Mouse (Mus musculus) forebrain, embryonic 13.5 days (tissue): ENCODE data around the gene Doc2b. TPM values are rescaled to one million over a fixed set of nuclear protein-coding genes. Genes with fewer than 3 reads are reported as not detected.

Source experiments
- ATAC-seq: fragments of 200-750 bp; cut with Nextera tagmentation; 2 replicates; pipeline ENCODE4 v1.8.0; 2017
- H3K27ac ChIP-seq: fragments of 300-500 bp; sonication (generic); 2 replicates; pipeline ENCODE4 v1.5.1; 2015; ENCODE audit warnings: inconsistent platforms, mild to moderate bottlenecking, moderate library complexity
- H3K27me3 ChIP-seq: fragments of 300-500 bp; sonication (generic); 2 replicates; pipeline ENCODE4 v1.6.1; 2015; ENCODE audit warnings: mild to moderate bottlenecking, inconsistent platforms
- H3K36me3 ChIP-seq: fragments of 300-500 bp; sonication (generic); 2 replicates; pipeline ENCODE4 v1.6.1; 2015; ENCODE audit warnings: mild to moderate bottlenecking, inconsistent platforms; ENCODE audit not compliant: poor library complexity, severe bottlenecking
- H3K4me1 ChIP-seq: fragments of 300-500 bp; sonication (generic); 2 replicates; pipeline ENCODE4 v1.6.1; 2015; ENCODE audit warnings: inconsistent platforms
- H3K4me2 ChIP-seq: fragments of 300-500 bp; sonication (generic); 2 replicates; pipeline ENCODE4 v1.6.1; 2015; ENCODE audit warnings: inconsistent platforms, mild to moderate bottlenecking, moderate library complexity
- H3K4me3 ChIP-seq: fragments of 300-500 bp; sonication (generic); 2 replicates; pipeline ENCODE4 v1.5.1; 2015; ENCODE audit warnings: mild to moderate bottlenecking, inconsistent platforms
- H3K9ac ChIP-seq: fragments of 300-500 bp; sonication (generic); 2 replicates; pipeline ENCODE4 v1.6.1; 2015; ENCODE audit warnings: mild to moderate bottlenecking, inconsistent platforms
- H3K9me3 ChIP-seq: fragments of 300-500 bp; sonication (generic); replicated peaks from 2 replicates; pipeline ENCODE4 v1.6.1; 2016; ENCODE audit warnings: inconsistent platforms
- WGBS: fragments of 180-500 bp; shearing (Covaris S2); methylation state at CpG from one replicate; pipeline ENCODE4 v1.1.7; 2015; 5-methylcytosine and 5-hydroxymethylcytosine counted together
- polyA plus RNA-seq: library from polyadenylated mRNA; unstranded; fragments of >200 nt; fragmentation: Nextera tagmentation; extraction: Ambion mirVana; gene quantifications from 2 replicates; pipeline ENCODE4 v1.2.1, GENCODE M21; 2015

Gene Doc2b
- polyA plus RNA-seq, 1 experiment from 2014 or later = 0.92 TPM

DNA sequence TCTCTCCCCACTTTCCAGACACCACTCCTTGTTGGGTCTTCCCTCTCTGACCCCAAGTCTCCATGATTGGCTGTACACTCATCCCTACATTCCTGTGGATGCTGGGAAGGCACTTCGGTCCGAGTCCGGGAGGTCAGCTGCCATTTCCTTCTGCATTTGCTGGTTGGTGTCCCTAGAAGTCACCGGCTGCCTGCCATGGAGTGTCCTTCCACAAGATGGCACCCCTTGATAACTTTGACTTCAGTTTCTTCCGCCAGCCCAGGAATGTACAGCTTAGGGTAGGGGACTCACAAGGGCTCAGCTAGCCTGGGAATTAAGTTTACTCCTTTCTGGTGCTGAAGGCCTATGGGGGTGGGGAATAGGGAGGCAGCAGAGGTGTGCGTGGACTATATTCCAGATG is 13.9 kb downstream of the Doc2b start:
- peaks cover 2% of the 10 kb centered on the region for H3K27me3 ChIP-seq
- H3K4me1 ChIP-seq = no peaks in the 10 kb centered on the region
- WGBS = 23% methylated on average over 6 of the region's 6 CpGs
- H3K27ac ChIP-seq = no peak overlapping the region
- no peaks in the 10 kb centered on the region for H3K9me3 ChIP-seq
- no peaks in the 10 kb centered on the region for H3K36me3 ChIP-seq
- no peak overlapping the region for H3K4me3 ChIP-seq
- ATAC-seq = peak; percentile 68
- no peak overlapping the region for H3K4me2 ChIP-seq
- no peak overlapping the region for H3K9ac ChIP-seq

DNA sequence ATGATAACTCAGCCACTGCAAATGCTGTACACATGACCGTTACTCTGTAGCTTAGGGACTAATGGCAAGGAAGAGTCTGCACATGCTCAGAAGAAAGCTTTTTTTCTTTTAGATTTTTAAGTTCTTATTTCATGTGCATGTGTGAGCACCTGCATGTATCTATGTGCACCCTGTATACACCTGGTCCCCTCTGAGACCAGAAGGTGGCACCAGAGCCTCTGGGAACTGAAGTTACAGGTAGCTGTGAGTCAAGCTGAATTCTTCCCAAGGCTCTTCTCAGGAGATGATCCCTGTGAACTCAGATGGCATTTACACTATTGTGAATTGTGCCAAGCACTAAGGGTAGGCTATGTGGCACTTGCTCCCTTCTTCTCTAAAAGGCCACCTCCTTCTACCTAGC is 19.9 kb downstream of the Doc2b start:
- no peak for ATAC-seq
- no peak overlapping the region for H3K4me2 ChIP-seq
- H3K4me1 ChIP-seq = no peaks in the 10 kb centered on the region
- H3K27ac ChIP-seq = no peak overlapping the region
- H3K4me3 ChIP-seq = no peak overlapping the region
- no peak overlapping the region for H3K9ac ChIP-seq
- peaks cover 4% of the 10 kb centered on the region for H3K27me3 ChIP-seq
- WGBS = 90% methylated on average over 1 of the region's 1 CpGs
- no peaks in the 10 kb centered on the region for H3K9me3 ChIP-seq
- H3K36me3 ChIP-seq = no peaks in the 10 kb centered on the region

DNA sequence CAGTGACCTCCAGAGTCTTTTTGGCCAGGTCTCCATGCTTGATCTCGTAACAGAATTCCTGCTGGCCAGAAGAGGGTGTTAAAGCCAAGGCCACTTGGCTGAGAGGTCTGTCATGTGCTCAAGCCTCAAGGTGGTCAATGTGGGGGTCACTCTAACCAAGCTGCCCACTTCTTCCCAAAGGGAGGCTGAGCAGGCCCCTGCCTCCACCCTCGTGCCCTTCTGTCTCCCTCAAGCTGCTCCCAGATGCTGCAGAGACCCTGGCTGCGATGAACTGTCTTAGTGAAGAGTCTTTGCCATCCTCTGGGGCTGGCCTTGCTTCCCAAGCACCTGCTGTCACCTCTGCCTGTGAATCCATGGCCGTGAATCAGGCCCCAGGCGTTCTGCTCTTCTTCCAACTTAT is 23.3 kb downstream of the Doc2b start:
- no peak overlapping the region for H3K27ac ChIP-seq
- H3K4me3 ChIP-seq = no peak overlapping the region
- H3K36me3 ChIP-seq = peaks cover 5% of the 10 kb centered on the region
- H3K4me1 ChIP-seq = 0 out of 2 replicates have a peak, but pooled peaks cover 6% of the 10 kb centered on the region
- 81% methylated on average over 5 of the region's 5 CpGs for WGBS
- no peaks in the 10 kb centered on the region for H3K9me3 ChIP-seq
- no peak overlapping the region for H3K4me2 ChIP-seq
- H3K27me3 ChIP-seq = peaks cover 4% of the 10 kb centered on the region
- no peak overlapping the region for H3K9ac ChIP-seq
- no peak for ATAC-seq

DNA sequence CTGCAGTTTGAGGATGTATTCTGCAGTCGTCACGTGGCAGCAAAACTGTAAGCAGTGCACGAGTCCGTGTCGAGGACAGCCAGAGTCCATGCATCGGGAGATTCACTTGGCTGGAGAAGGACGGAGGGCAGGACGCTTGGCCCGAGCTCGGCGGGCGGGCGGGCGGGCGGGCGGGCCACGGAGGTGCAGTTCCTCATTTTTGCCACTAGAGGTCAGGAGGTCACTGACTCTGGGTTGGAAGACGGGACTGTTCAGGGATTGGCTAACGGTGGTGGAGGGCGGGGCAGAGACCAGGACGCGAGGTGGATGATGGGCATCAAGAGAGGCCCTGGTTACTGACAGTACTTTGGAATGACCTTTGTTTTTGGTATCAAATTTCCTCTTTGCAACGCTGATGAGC is 26.6 kb downstream of the Doc2b start:
- Histone ChIP-seq H3K4me1 (0 out of 2 replicates have a peak, but pooled peaks cover 6% of the 10 kb centered on the region), H3K36me3 (peaks cover 38% of the 10 kb centered on the region), H3K9ac (no peak overlapping the region), H3K4me3 (no peak overlapping the region), H3K27ac (no peak overlapping the region), H3K9me3 (no peaks in the 10 kb centered on the region), H3K4me2 (peak overlapping the region; percentile 24), H3K27me3 (no peaks in the 10 kb centered on the region)
- 1% methylated on average over 23 of the region's 23 CpGs for WGBS
- ATAC-seq = peak; percentile 91

DNA sequence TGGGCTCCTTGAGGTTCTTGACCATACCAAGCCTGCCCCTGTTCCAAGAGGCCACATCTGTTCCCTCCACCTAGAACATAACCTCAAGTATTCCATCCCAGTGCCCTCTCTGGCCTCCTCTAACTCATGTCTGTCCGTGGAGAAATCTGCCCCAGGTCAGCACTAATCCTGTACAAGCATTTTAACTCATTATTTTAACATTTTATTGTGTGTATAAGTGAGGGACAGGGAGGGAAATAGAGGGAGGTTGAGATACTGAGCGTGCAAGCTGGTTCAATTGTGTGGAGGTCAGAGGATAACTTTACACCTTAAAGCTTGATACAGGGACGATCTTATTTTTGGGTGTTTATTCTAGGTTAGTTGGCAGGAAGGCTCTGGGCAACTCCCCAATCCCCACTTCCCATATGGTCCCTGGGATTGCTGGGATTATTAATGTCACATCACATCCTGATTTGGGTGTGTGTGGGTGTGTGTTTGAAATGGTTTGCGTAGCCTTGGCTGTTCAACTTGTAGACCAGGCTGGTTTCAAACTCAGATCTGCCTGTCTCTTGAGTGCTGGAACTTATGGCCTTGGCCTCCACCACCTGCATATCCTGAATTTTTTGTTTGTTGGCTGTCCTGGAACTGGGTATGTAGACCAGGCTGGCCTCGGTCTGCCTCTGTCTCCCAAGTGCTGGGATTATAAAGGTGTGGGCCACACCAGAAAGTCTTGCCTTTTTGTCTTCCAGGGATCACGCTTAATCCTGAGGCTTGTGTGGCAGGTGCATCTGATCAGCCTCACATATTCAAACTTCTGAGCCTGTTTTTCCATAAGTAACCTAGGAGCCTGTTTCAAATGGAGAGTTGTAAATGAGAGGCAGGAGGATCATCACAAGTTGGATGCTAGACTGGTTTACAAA is 27.5 kb downstream of the Doc2b start:
- Histone ChIP-seq H3K4me2 (peak overlapping the region; percentile 24; the same call in 1 of the 2 replicates), H3K4me1 (0 out of 2 replicates have a peak, but pooled peaks cover 6% of the 10 kb centered on the region), H3K4me3 (no peak overlapping the region), H3K9me3 (no peaks in the 10 kb centered on the region), H3K36me3 (peaks cover 45% of the 10 kb centered on the region), H3K9ac (no peak overlapping the region), H3K27ac (no peak overlapping the region), H3K27me3 (no peaks in the 10 kb centered on the region)
- 54% methylated on average over 6 of the region's 6 CpGs for WGBS
- 0 out of 2 replicates have a peak, but pooled peaks have one; percentile 22 for ATAC-seq

DNA sequence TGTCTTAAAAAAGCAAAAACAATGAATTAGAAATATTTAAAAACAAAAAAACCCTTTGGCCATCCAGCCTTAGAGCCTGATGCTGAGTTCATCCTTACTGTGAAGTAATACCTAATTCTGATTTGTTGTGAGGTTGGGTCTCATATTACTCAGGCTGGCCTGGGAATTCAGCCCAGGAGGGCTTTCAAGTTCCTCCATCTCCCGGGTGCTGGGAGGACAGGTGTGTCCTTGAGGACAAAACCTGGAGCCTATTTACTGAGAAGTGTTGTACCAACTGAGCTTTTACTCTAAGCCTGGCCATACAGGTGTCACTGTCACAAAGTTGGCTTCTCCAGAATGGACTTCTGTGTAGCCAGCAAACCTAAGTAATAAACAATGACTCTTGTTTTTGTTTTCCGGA is 28.8 kb downstream of the Doc2b start:
- Histone ChIP-seq H3K4me2 (no peak overlapping the region), H3K4me1 (0 out of 2 replicates have a peak, but pooled peaks cover 6% of the 10 kb centered on the region), H3K9me3 (no peaks in the 10 kb centered on the region), H3K27ac (no peak overlapping the region), H3K4me3 (no peak overlapping the region), H3K9ac (no peak overlapping the region), H3K36me3 (peaks cover 54% of the 10 kb centered on the region), H3K27me3 (no peaks in the 10 kb centered on the region)
- no peak for ATAC-seq
- whole genome bisulfite sequencing = 63% methylated on average over 2 of the region's 2 CpGs

DNA sequence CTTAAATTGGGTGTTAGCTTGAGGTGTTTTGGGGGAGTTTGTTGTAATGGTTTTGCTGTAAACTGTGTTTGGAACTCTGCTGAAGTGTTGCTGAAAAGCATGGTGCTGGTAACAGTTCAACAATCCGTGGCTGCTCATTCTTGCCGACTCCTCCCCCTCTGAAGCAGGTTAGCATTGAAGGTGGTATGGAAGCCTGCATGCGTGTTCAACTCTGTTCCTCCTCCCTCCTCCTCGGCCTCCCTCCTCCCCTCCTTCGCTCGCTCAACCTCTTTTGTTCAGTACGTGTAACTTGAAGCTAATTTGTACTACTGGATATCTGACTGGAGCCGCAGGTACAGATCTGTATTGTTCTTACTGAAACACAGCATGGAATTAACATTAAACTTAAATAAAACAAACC is 30.7 kb downstream of the Doc2b start:
- H3K4me2 ChIP-seq = no peak overlapping the region
- H3K27ac ChIP-seq = no peak overlapping the region
- H3K4me1 ChIP-seq = 0 out of 2 replicates have a peak, but pooled peaks cover 6% of the 10 kb centered on the region
- H3K27me3 ChIP-seq = no peaks in the 10 kb centered on the region
- H3K4me3 ChIP-seq = no peak overlapping the region
- no peaks in the 10 kb centered on the region for H3K9me3 ChIP-seq
- no peak for ATAC-seq
- no peak overlapping the region for H3K9ac ChIP-seq
- peaks cover 72% of the 10 kb centered on the region for H3K36me3 ChIP-seq
- WGBS = 77% methylated on average over 8 of the region's 8 CpGs

DNA sequence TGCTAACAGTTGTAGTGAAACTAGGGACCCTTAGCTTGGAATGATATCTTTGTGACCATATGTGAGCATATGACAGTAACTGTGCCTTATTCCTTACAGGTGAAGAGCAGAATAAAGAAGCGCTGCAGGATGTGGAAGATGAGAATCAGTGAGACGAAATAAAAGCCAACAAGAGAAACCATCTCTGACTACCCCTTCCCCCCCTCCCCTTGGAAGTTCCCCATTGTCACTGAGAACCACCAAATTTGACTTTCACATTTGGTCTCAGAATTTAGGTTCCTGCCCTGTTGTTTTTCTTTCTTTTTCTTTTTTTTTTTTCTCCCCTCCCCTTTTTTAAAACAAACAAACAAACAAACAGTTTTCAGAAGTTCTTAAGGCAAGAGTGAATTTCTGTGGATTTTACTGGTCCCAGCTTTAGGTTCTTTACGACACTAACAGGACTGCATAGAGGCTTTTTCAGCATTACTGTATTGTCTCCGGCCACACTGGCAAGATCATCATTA is 31.3 kb downstream of the Doc2b start:
- Histone ChIP-seq H3K4me1 (0 out of 2 replicates have a peak, but pooled peaks cover 6% of the 10 kb centered on the region), H3K9ac (no peak overlapping the region), H3K27me3 (no peaks in the 10 kb centered on the region), H3K27ac (no peak overlapping the region), H3K9me3 (no peaks in the 10 kb centered on the region), H3K4me2 (no peak overlapping the region), H3K4me3 (no peak overlapping the region), H3K36me3 (peaks cover 78% of the 10 kb centered on the region)
- no peak for ATAC-seq
- WGBS = 81% methylated on average over 4 of the region's 4 CpGs

DNA sequence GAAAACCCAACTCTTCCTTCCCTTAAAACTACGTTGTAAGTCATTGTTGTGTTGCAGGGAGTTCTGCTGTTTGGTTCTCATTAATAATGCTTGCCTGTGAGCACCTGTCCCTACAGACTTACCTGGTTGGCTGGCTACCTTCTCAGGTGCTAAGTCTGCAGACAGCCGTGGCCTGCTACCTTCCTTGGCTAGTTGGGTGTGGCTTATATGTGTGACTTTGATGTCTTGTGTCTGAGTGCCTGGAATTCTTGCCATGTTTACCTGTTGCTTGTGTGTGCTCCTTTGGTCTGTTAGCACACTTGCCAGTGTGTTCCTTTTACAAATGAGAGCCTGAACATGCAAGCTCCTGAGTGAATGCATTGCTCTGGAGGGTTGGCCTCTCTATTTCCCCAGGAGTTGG is 33.1 kb downstream of the Doc2b start:
- no peak overlapping the region for H3K9ac ChIP-seq
- 95% methylated on average over 2 of the region's 2 CpGs for WGBS
- H3K4me1 ChIP-seq = no peaks in the 10 kb centered on the region
- no peaks in the 10 kb centered on the region for H3K27me3 ChIP-seq
- H3K4me2 ChIP-seq = no peak overlapping the region
- no peak overlapping the region for H3K27ac ChIP-seq
- ATAC-seq = no peak
- no peak overlapping the region for H3K4me3 ChIP-seq
- H3K9me3 ChIP-seq = no peaks in the 10 kb centered on the region
- H3K36me3 ChIP-seq = peaks cover 93% of the 10 kb centered on the region

DNA sequence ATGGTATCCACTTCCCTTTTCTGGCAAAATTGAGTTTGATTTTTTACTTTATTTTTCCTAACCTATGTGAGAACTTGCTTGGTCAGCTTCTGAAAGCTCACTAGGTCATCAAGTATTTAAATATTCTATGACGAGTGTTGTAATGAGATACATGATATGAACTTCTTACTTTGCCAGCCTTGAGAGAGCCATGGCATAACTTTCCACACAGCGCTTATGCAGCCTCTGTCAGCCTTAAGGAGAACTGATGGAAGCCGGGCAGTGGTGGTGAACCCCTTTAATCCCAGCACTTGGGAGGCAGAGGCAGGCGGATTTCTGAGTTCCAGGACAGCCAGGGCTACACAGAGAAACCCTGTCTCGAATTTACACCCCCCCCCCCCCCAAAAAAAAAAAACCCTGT is 35.1 kb downstream of the Doc2b start:
- no peaks in the 10 kb centered on the region for H3K9me3 ChIP-seq
- no peak overlapping the region for H3K9ac ChIP-seq
- WGBS = 96% methylated on average over 5 of the region's 5 CpGs
- H3K36me3 ChIP-seq = peaks cover 93% of the 10 kb centered on the region
- no peak overlapping the region for H3K27ac ChIP-seq
- no peak for ATAC-seq
- no peak overlapping the region for H3K4me2 ChIP-seq
- H3K4me3 ChIP-seq = no peak overlapping the region
- H3K4me1 ChIP-seq = no peaks in the 10 kb centered on the region
- H3K27me3 ChIP-seq = no peaks in the 10 kb centered on the region

DNA sequence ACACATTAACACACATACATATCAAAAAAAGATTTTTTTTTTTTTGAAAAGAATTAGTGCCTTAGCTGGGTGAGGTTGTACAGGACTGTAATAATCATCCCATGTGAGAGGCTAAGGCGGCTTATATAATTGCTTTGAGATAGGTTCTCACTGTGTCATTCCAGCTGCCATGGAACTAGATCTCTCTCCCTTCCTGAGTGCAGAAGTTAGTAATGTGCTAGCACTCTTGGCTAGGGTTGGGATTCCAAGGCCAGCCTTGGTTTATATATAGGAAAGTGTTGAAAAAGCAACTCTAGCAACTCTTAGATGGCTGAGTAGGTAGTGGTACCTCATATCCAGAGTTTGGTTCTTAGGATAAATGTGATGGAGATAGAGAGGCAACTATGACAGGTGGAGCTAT is 37.3 kb downstream of the Doc2b start:
- Histone ChIP-seq H3K9me3 (no peaks in the 10 kb centered on the region), H3K4me3 (no peak overlapping the region), H3K27ac (no peak overlapping the region), H3K4me2 (no peak overlapping the region), H3K27me3 (no peaks in the 10 kb centered on the region), H3K4me1 (no peaks in the 10 kb centered on the region), H3K9ac (no peak overlapping the region), H3K36me3 (peaks cover 80% of the 10 kb centered on the region)
- 93% methylated on average over 1 of the region's 1 CpGs for WGBS
- no peak for ATAC-seq

DNA sequence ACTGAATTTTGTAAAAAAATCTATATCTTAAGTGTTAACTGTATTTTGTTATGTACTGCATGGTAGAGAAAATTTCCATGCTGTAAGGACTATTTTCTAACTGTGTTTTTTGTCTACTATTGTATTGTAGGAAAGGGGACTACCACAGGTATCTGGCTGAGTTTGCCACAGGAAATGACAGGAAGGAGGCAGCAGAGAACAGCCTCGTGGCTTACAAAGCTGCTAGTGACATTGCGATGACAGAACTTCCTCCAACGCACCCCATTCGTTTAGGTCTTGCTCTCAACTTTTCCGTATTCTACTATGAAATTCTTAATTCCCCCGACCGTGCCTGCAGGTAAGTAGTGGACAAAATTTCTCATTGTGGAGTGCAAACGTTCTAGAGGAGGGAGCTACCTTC is 39.2 kb downstream of the Doc2b start:
- H3K36me3 ChIP-seq = peaks cover 79% of the 10 kb centered on the region

More for the DNA sequence above, 39.2 kb downstream of the Doc2b start:
- Histone ChIP-seq H3K9me3 (no peaks in the 10 kb centered on the region), H3K4me1 (no peaks in the 10 kb centered on the region; the same call in 1 of the 2 replicates), H3K27me3 (no peaks in the 10 kb centered on the region), H3K9ac (no peak overlapping the region), H3K27ac (no peak overlapping the region), H3K4me2 (no peak overlapping the region), H3K4me3 (no peak overlapping the region)
- 90% methylated on average over 8 of the region's 8 CpGs for WGBS
- ATAC-seq = no peak
